Mouse (Mus musculus): ENCODE measurements around the gene 1700069L16Rik. TPM values are rescaled to one million over a fixed set of nuclear protein-coding genes. Genes with fewer than 3 reads are reported as not detected.

Gene 1700069L16Rik
- not detected in 2 replicates for polyA plus RNA-seq (2015; fragmentation: Nextera tagmentation; extraction: Ambion mirVana)

- Histone ChIP-seq H3K4me2 (no peak within 1 kb of the TSS), H3K36me3 (replicated peaks) (no peaks in the 10 kb centered on the region), H3K27ac (no peak within 1 kb of the TSS), H3K9ac (no peak within 1 kb of the TSS), H3K4me3 (no peak within 1 kb of the TSS), H3K27me3 (replicated peaks) (no peaks in the 10 kb centered on the region), H3K4me1 (peaks cover 12% of the 10 kb centered on the region; the same call in 1 of the 2 replicates), H3K9me3 (no peaks in the 10 kb centered on the region)
- 3% methylated on average over 15 of the region's 15 CpGs for WGBS
- ATAC-seq (replicated peaks), result peak; percentile 74
These were observed at the start of gene 1700069L16Rik for GRCm38 (mm10) chr5:113724446-113724845. 1700069L16Rik (minus strand) TSS chr5:113724772.

DNA sequence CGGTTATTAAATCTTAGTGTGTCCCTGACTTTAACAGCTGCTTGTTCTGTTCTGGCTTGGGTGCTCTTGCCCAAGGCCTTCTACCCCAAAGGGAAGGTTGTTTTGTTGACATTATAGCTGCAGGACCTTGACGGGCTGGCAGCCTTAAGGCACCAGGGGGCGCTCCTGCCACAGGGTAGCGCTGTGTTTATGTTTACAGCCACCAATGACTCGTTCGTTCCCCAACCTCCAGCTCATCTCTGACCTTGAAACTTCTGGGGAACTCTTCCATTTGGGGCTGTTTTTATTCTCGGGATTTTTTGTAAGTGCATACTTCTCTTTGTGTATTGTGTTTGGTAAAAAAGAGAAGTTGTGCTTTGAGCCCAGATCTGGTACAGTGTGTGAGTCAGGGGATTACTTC lies 49.1 kb upstream of the 1700069L16Rik start:
- Histone ChIP-seq H3K36me3 (replicated peaks) (peaks cover 22% of the 10 kb centered on the region), H3K9ac (no peak overlapping the region)

GRCm38 (mm10) chr5:113772905-113773519 lies 48.4 kb upstream of the 1700069L16Rik start:
- Histone ChIP-seq H3K4me2 (peak overlapping the region; percentile 78), H3K27ac (peak overlapping the region; percentile 99), H3K9ac (peak overlapping the region; percentile 95), H3K36me3 (replicated peaks) (peaks cover 22% of the 10 kb centered on the region), H3K27me3 (replicated peaks) (no peaks in the 10 kb centered on the region), H3K9me3 (no peaks in the 10 kb centered on the region), H3K4me1 (peaks cover 32% of the 10 kb centered on the region), H3K4me3 (peak overlapping the region; percentile 97)
- no peak; the same call in 1 of the 2 replicates for ATAC-seq (replicated peaks)
- 2% methylated on average over 31 of the region's 38 CpGs for WGBS

More for the DNA sequence above, 49.1 kb upstream of the 1700069L16Rik start:
- peak overlapping the region; percentile 78 for H3K4me2 ChIP-seq
- peaks cover 32% of the 10 kb centered on the region for H3K4me1 ChIP-seq
- no peaks in the 10 kb centered on the region for H3K9me3 ChIP-seq
- H3K4me3 ChIP-seq, result peak overlapping the region; percentile 97
- H3K27me3 ChIP-seq (replicated peaks), result no peaks in the 10 kb centered on the region
- under 1% methylated on average over 7 of the region's 7 CpGs for WGBS
- no peak for ATAC-seq (replicated peaks)
- H3K27ac ChIP-seq, result no peak overlapping the region

- H3K9ac ChIP-seq, result peak within 1 kb of the TSS; percentile 95
- ATAC-seq (replicated peaks), result peak; percentile 90
- under 1% methylated on average over 49 of the region's 49 CpGs for WGBS
- H3K4me3 ChIP-seq, result peak within 1 kb of the TSS; percentile 97
- peak within 1 kb of the TSS; percentile 99 for H3K27ac ChIP-seq
- H3K36me3 ChIP-seq (replicated peaks), result peaks cover 22% of the 10 kb centered on the region
- peak within 1 kb of the TSS; percentile 78 for H3K4me2 ChIP-seq
- H3K27me3 ChIP-seq (replicated peaks), result no peaks in the 10 kb centered on the region
- H3K4me1 ChIP-seq, result peaks cover 32% of the 10 kb centered on the region
- no peaks in the 10 kb centered on the region for H3K9me3 ChIP-seq
These were observed 47.9 kb upstream of the 1700069L16Rik start, which contains the start of the genes Sart3 and Iscu for GRCm38 (mm10) chr5:113772450-113772895. Sart3 (minus strand) TSS chr5:113772510. Iscu (plus strand) TSS chr5:113772748.

- under 1% methylated on average over 91 of the region's 97 CpGs for WGBS
- peaks cover 17% of the 10 kb centered on the region for H3K36me3 ChIP-seq (replicated peaks)
- peaks cover 32% of the 10 kb centered on the region for H3K4me1 ChIP-seq
- peak overlapping the region; percentile 99 for H3K27ac ChIP-seq
- peak; percentile 86 for ATAC-seq (replicated peaks)
- H3K9ac ChIP-seq, result peak overlapping the region; percentile 95
- no peaks in the 10 kb centered on the region for H3K9me3 ChIP-seq
- H3K4me2 ChIP-seq, result peak overlapping the region; percentile 78
- H3K27me3 ChIP-seq (replicated peaks), result no peaks in the 10 kb centered on the region
- peak overlapping the region; percentile 97 for H3K4me3 ChIP-seq
These were observed 46.9 kb upstream of the 1700069L16Rik start for GRCm38 (mm10) chr5:113771213-113772162.

- peaks cover 29% of the 10 kb centered on the region for H3K4me1 ChIP-seq
- no peak for ATAC-seq (replicated peaks)
- H3K9me3 ChIP-seq, result no peaks in the 10 kb centered on the region
- no peaks in the 10 kb centered on the region for H3K27me3 ChIP-seq (replicated peaks)
- no peak overlapping the region for H3K27ac ChIP-seq
- no peak overlapping the region for H3K9ac ChIP-seq
- no peaks in the 10 kb centered on the region; the same call in 1 of the 2 replicates for H3K36me3 ChIP-seq (replicated peaks)
- 94% methylated on average over 8 of the region's 8 CpGs for WGBS
- no peak overlapping the region for H3K4me2 ChIP-seq
- H3K4me3 ChIP-seq, result no peak overlapping the region
These were observed 44.2 kb upstream of the 1700069L16Rik start for GRCm38 (mm10) chr5:113768806-113769205.

- Histone ChIP-seq H3K4me1 (peaks cover 21% of the 10 kb centered on the region), H3K9ac (no peak overlapping the region), H3K4me2 (no peak overlapping the region), H3K36me3 (replicated peaks) (peaks cover 14% of the 10 kb centered on the region), H3K4me3 (no peak overlapping the region), H3K27me3 (replicated peaks) (no peaks in the 10 kb centered on the region), H3K27ac (no peak overlapping the region), H3K9me3 (no peaks in the 10 kb centered on the region)
- no peak for ATAC-seq (replicated peaks)
- WGBS, result 94% methylated on average over 13 of the region's 13 CpGs
These were observed 41.3 kb upstream of the 1700069L16Rik start for GRCm38 (mm10) chr5:113765641-113766526.

DNA sequence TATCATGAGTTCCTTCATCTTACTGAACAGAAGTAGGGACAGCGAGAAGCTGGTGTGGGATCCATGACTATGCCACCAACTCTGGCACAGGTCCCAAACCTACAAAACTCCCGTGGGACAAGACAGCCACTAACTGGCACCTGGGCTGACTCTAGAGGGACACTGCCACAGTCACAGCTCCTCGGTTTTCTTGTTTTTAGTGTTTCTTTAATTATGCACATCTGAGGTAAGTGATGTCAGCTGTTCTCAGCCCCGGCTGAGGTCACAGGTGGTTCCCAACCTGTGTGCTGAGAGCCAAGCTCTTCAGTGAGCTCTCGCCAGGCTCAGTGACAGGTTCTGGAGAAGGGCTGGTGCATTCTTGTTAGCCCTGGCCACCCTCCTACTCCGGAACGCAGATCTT lies 39.9 kb upstream of the 1700069L16Rik start:
- peaks cover 26% of the 10 kb centered on the region for H3K36me3 ChIP-seq (replicated peaks)
- H3K27ac ChIP-seq, result no peak overlapping the region
- no peak for ATAC-seq (replicated peaks)
- H3K4me3 ChIP-seq, result no peak overlapping the region
- H3K27me3 ChIP-seq (replicated peaks), result no peaks in the 10 kb centered on the region
- peaks cover 8% of the 10 kb centered on the region for H3K4me1 ChIP-seq
- no peak overlapping the region for H3K9ac ChIP-seq
- H3K9me3 ChIP-seq, result no peaks in the 10 kb centered on the region
- WGBS, result 95% methylated on average over 7 of the region's 7 CpGs
- no peak overlapping the region for H3K4me2 ChIP-seq

GRCm38 (mm10) chr5:113761585-113761984 lies 37.0 kb upstream of the 1700069L16Rik start:
- peaks cover 46% of the 10 kb centered on the region for H3K36me3 ChIP-seq (replicated peaks)
- H3K4me2 ChIP-seq, result no peak overlapping the region
- H3K9ac ChIP-seq, result no peak overlapping the region
- no peaks in the 10 kb centered on the region for H3K27me3 ChIP-seq (replicated peaks)
- no peak for ATAC-seq (replicated peaks)
- H3K9me3 ChIP-seq, result no peaks in the 10 kb centered on the region
- no peaks in the 10 kb centered on the region for H3K4me1 ChIP-seq
- no peak overlapping the region for H3K27ac ChIP-seq
- WGBS, result 94% methylated on average over 2 of the region's 2 CpGs
- H3K4me3 ChIP-seq, result no peak overlapping the region

- Histone ChIP-seq H3K9ac (no peak overlapping the region), H3K27me3 (replicated peaks) (no peaks in the 10 kb centered on the region), H3K4me2 (no peak overlapping the region), H3K36me3 (replicated peaks) (peaks cover 80% of the 10 kb centered on the region), H3K4me3 (no peak overlapping the region), H3K4me1 (no peaks in the 10 kb centered on the region), H3K27ac (no peak overlapping the region), H3K9me3 (no peaks in the 10 kb centered on the region)
- 95% methylated on average over 15 of the region's 15 CpGs for WGBS
- no peak for ATAC-seq (replicated peaks)
These were observed 30.9 kb upstream of the 1700069L16Rik start for GRCm38 (mm10) chr5:113755347-113756030.

GRCm38 (mm10) chr5:113751521-113752157 lies 27.1 kb upstream of the 1700069L16Rik start:
- Histone ChIP-seq H3K9me3 (no peaks in the 10 kb centered on the region), H3K4me2 (no peak overlapping the region), H3K4me3 (no peak overlapping the region), H3K27ac (no peak overlapping the region), H3K9ac (no peak overlapping the region), H3K36me3 (replicated peaks) (peaks cover 84% of the 10 kb centered on the region), H3K4me1 (no peaks in the 10 kb centered on the region), H3K27me3 (replicated peaks) (no peaks in the 10 kb centered on the region)
- ATAC-seq (replicated peaks), result no peak
- 88% methylated on average over 9 of the region's 9 CpGs for WGBS
